Mouse (Mus musculus): ENCODE results near the gene Lpcat2.

DNA sequence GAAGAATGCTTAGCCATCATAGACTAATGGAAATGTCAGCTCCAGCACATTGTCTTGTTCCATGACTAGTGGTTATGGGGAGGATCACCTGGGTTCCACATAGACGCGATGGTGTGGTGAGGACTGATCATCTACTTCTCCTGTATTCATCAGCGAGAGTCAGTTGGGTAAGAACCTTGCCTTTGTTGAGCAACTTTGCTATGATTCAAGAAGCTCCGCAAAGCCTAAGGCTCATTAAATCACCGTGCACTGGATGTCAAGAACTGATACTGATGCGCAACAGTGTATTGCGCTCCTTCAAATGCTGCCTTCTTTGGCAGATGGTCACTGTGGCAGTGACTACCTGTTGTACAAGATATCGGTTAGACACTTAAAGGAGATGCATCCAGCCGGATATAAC is 51.4 kb downstream of the Lpcat2 start:
- TF ChIP-seq ELF1 (IDR thresholded peaks at IDR 0.05; ENCODE audit: low read depth, low read length) (no peak), NRF1 (IDR thresholded peaks at IDR 0.05; ENCODE audit: insufficient read depth, low read depth, low read length, poor library complexity, severe bottlenecking) (no peak), CTCF (IDR thresholded peaks at IDR 0.05 in 2 of 3, conservative IDR thresholded peaks at IDR 0.05 in 1 of 3; ENCODE audit: control insufficient read depth in 1 of 3, insufficient read depth in 1 of 3, low read depth in 2 of 3, low read length in 3 of 3, poor library complexity in 1 of 3, severe bottlenecking in 1 of 3) (no peak), POLR2A (IDR thresholded peaks at IDR 0.05; ENCODE audit: control insufficient read depth in 1 of 2, insufficient read depth in 1 of 2, low read depth in 1 of 2, low read length in 2 of 2, poor library complexity in 1 of 2) (no peak), MAFK (IDR thresholded peaks at IDR 0.05; ENCODE audit: borderline replicate concordance, low read depth, low read length) (no peak), EP300 (IDR thresholded peaks at IDR 0.05; ENCODE audit: low read depth in 1 of 2, low read length in 2 of 2) (no peak), MYC (IDR thresholded peaks at IDR 0.05; ENCODE audit: low read depth, low read length) (no peak), E2F4 (IDR thresholded peaks at IDR 0.05; ENCODE audit: borderline replicate concordance, low read depth, low read length) (no peak)

Data from MEL (cell line).